Mouse (Mus musculus): ENCODE measurements around the gene Zkscan6.

DNA sequence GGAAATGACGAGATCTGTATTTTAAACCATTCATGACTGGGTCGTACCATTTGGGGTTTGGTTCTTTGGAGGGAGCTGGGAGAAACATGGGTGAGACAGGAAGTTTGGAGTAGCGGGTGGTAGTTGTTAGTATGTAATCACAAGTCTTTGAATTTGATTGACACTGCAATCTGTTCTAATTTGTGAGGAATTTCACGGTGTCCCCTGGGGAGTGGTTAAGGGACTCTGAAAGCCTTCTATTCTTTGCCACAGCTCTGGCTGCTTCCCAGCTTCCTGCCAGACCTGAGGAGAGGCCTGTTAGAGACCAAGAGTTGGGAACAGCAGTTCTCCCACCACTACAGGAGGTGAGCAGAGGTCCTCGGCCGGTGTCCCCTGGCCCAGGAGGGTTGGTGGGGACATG, 9.3 kb downstream of the Zkscan6 start:
- TF ChIP-seq POLR2A (IDR thresholded peaks at IDR 0.05; ENCODE audit: insufficient read length, low read depth) = no peak
- no peak for TF ChIP-seq TCF12 (IDR thresholded peaks at IDR 0.05; ENCODE audit: insufficient read depth, poor library complexity, severe bottlenecking)
